In the genomic region with DNA sequence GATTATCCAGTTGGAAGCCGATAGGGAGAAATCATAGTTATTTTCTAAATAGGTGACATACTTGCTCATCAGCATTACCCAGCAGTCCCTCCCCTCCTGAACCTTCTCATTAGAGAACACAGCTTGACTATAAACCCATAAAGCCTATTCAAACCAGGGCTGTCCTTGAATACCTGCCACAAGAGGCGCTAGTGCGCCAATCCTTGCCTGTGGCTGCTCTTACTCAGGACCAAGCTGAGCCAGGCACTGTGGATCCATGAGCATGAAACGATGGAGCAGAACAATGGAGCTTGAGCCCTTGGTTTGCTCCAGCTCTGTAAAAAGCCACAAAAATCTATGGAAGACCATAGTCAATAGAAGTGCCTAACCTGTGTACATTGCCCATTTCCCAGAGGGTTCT, we compare ENCODE assay signal across 10 mouse cellular contexts. TPM values are rescaled to one million over a fixed set of nuclear protein-coding genes. Genes with fewer than 3 reads are reported as not detected.
DNase-seq lines count a peak whose midpoint lies in the region; ATAC-seq and TF ChIP-seq lines count a peak whose summit lies in the region.
"Had no signal": no experiment of that assay in that cellular context is flagged by ENCODE, and none has a peak within 500 bp of the region (broad histone marks: within the 10 kb centered on the region; RNA-seq: fewer than 3 reads in every experiment).

No protein-coding gene starts in this region.

- no peak for TF ChIP-seq POLR2A in bone marrow macrophage, adult 2 months (IDR thresholded peaks at IDR 0.05; ENCODE audit: borderline replicate concordance, low read depth, low read length)

- no peak overlapping the region for H3K4me3 ChIP-seq in bone marrow macrophage, adult 2 months (ENCODE audit: insufficient read depth, low read length)
- H3K4me3 ChIP-seq in embryonic facial prominence, embryonic 15.5 days (replicated peaks): no peak overlapping the region
- H3K4me3 ChIP-seq in kidney, embryonic 16.5 days (ENCODE audit: low read length): no peak overlapping the region
- H3K4me3 ChIP-seq in limb, embryonic 11.5 days (ENCODE audit: low read depth, low read length): no peak overlapping the region
- H3K4me3 ChIP-seq: erythroblast, embryonic 14.5 days; megakaryocyte, embryonic 14.5 days had no signal

- ATAC-seq in embryonic facial prominence, embryonic 15.5 days (ENCODE audit: insufficient number of reproducible peaks, low FRiP score, low TSS enrichment, low read depth): peak; percentile 41; the same call in 1 of the 2 replicates
- 0 out of 2 replicates have a peak, but pooled peaks have one; percentile 59 for ATAC-seq in kidney, embryonic 16.5 days (ENCODE audit: low FRiP score, low TSS enrichment)
- ATAC-seq in limb, embryonic 11.5 days (ENCODE audit: insufficient number of reproducible peaks, low FRiP score, low TSS enrichment, low read depth): no peak

- H3K9me3 ChIP-seq in embryonic facial prominence, embryonic 15.5 days (replicated peaks): no peaks in the 10 kb centered on the region
- no peaks in the 10 kb centered on the region for H3K9me3 ChIP-seq in kidney, embryonic 16.5 days (ENCODE audit: low read length)
- no peaks in the 10 kb centered on the region for H3K9me3 ChIP-seq in limb, embryonic 11.5 days (ENCODE audit: control insufficient read depth, low read length)

- H3K4me1 ChIP-seq in bone marrow macrophage, adult 2 months (ENCODE audit: control insufficient read depth, insufficient read depth, low read length): no peaks in the 10 kb centered on the region
- H3K4me1 ChIP-seq in embryonic facial prominence, embryonic 15.5 days: peaks cover 21% of the 10 kb centered on the region
- no peaks in the 10 kb centered on the region for H3K4me1 ChIP-seq in kidney, embryonic 16.5 days (ENCODE audit: insufficient read depth, low read length)
- peaks cover 3% of the 10 kb centered on the region; the same call in 1 of the 2 replicates for H3K4me1 ChIP-seq in limb, embryonic 11.5 days (ENCODE audit: control insufficient read depth, insufficient read depth, low read length)
- H3K4me1 ChIP-seq: megakaryocyte, embryonic 14.5 days had no signal

- H3K27me3 ChIP-seq in embryonic facial prominence, embryonic 15.5 days: no peaks in the 10 kb centered on the region
- H3K27me3 ChIP-seq in kidney, embryonic 16.5 days (ENCODE audit: insufficient read depth, low read length): no peaks in the 10 kb centered on the region
- H3K27me3 ChIP-seq in limb, embryonic 11.5 days (ENCODE audit: control insufficient read depth, insufficient read depth, low read length): no peaks in the 10 kb centered on the region
- H3K27me3 ChIP-seq: megakaryocyte, embryonic 14.5 days had no signal

- no peak overlapping the region for H3K4me2 ChIP-seq in embryonic facial prominence, embryonic 15.5 days (replicated peaks)
- H3K4me2 ChIP-seq in kidney, embryonic 16.5 days (replicated peaks; ENCODE audit: low read depth, low read length): no peak overlapping the region
- no peak overlapping the region for H3K4me2 ChIP-seq in limb, embryonic 11.5 days (ENCODE audit: low read depth, severe bottlenecking)

- TF ChIP-seq CTCF in bone marrow macrophage, adult 2 months (IDR thresholded peaks at IDR 0.05; ENCODE audit: low read depth, low read length): peak; percentile 26; the same call in 1 of the 2 replicates

- H3K36me3 ChIP-seq in embryonic facial prominence, embryonic 15.5 days: no peaks in the 10 kb centered on the region
- H3K36me3 ChIP-seq in kidney, embryonic 16.5 days (ENCODE audit: insufficient read depth, low read length): no peaks in the 10 kb centered on the region
- H3K36me3 ChIP-seq in limb, embryonic 11.5 days (ENCODE audit: control insufficient read depth, insufficient read depth, low read length): no peaks in the 10 kb centered on the region

- WGBS in embryonic facial prominence, embryonic 15.5 days: 54% methylated on average over 4 of the region's 4 CpGs
- WGBS in kidney, embryonic 16.5 days: 64% methylated on average over 4 of the region's 4 CpGs
- 51% methylated on average over 4 of the region's 4 CpGs for WGBS in limb, embryonic 11.5 days

- DNase-seq in ovary, postnatal 10 days (ENCODE audit: low spot score): peak; percentile 18
- DNase-seq in ovary, adult 18-20 months (ENCODE audit: low spot score): no peak
- DNase-seq in limb, embryonic 11.5 days (ENCODE audit: low spot score): peak; percentile 73
- peak; percentile 68 for DNase-seq in right cerebral cortex, postnatal 14 days
- DNase-seq in MN1 (ENCODE audit: low spot score): no peak

- no peak overlapping the region for H3K9ac ChIP-seq in embryonic facial prominence, embryonic 15.5 days
- no peak overlapping the region for H3K9ac ChIP-seq in kidney, embryonic 16.5 days (replicated peaks; ENCODE audit: low read length)
- no peak overlapping the region for H3K9ac ChIP-seq in limb, embryonic 11.5 days (ENCODE audit: low read length)

- H3K27ac ChIP-seq in bone marrow macrophage, adult 2 months (ENCODE audit: insufficient read depth, low read depth, low read length): no peak overlapping the region
- H3K27ac ChIP-seq in embryonic facial prominence, embryonic 15.5 days (replicated peaks): no peak overlapping the region
- H3K27ac ChIP-seq in kidney, embryonic 16.5 days (ENCODE audit: low read length): no peak overlapping the region
- no peak overlapping the region for H3K27ac ChIP-seq in limb, embryonic 11.5 days (replicated peaks; ENCODE audit: low read depth, low read length)

RNA-seq across cellular contexts. Expression of gene D7Ertd443e, which starts 7.2 kb away (rescaled TPM):
- polyA plus RNA-seq in bone marrow macrophage, adult 2 months (2012; ENCODE audit: insufficient read depth, insufficient read length, missing spikeins): 0.40 TPM in 1 of 2 replicates, not detected in the other
- 0.51 and 0.66 TPM in 2 replicates for polyA plus RNA-seq in embryonic facial prominence, embryonic 15.5 days (2015; fragmentation: Nextera tagmentation; extraction: Ambion mirVana)
- polyA plus RNA-seq in kidney, embryonic 16.5 days (2015; fragmentation: Nextera tagmentation; extraction: Ambion mirVana): 0.14 and 0.23 TPM in 2 replicates
- polyA plus RNA-seq in limb, embryonic 11.5 days (2014; fragmentation: Nextera tagmentation; extraction: Ambion mirVana): 0.07 and 0.47 TPM in 2 replicates
- polyA plus RNA-seq: erythroblast, embryonic 14.5 days had no signal

Comparison
In these comparisons a context has a peak if more than half of its experiments do, and no peak if none do; other contexts are left out.
1. DNase-seq: peak in ovary, postnatal 10 days (single experiment), limb, embryonic 11.5 days (single experiment) and right cerebral cortex, postnatal 14 days (single experiment); none in ovary, adult 18-20 months (single experiment) and MN1 (single experiment).